Mouse (Mus musculus) kidney, adult 2 months (tissue): Measurements from ENCODE around the gene Tfam.

Experiments used
- CTCF ChIP-seq: fragments of 200-500 bp; conservative IDR thresholded peaks from 2 replicates; pipeline ENCODE4 v1.5.1; 2011; ENCODE audit warnings: low read depth, mild to moderate bottlenecking, control low read depth, low read length, moderate library complexity, mixed read lengths; ENCODE audit not compliant: insufficient read depth, insufficient read length
- POLR2A ChIP-seq: fragments of 200-500 bp; IDR thresholded peaks from one replicate; pipeline ENCODE4 v1.6.1; 2011; ENCODE audit warnings: low read depth, low read length, control low read depth

- no peak for TF ChIP-seq CTCF
- no peak for TF ChIP-seq POLR2A
Observed at GRCm38 (mm10) chr10:71238240-71238554, at the start of gene Tfam.
